Mouse (Mus musculus): Measurements from ENCODE around the gene Tuba1b.
"Not testable (repeated sequence)": the region's sequence is repeated elsewhere in the genome, so short reads cannot be mapped to it uniquely, and the experiment has no call there.

Tuba1b gene

DNA sequence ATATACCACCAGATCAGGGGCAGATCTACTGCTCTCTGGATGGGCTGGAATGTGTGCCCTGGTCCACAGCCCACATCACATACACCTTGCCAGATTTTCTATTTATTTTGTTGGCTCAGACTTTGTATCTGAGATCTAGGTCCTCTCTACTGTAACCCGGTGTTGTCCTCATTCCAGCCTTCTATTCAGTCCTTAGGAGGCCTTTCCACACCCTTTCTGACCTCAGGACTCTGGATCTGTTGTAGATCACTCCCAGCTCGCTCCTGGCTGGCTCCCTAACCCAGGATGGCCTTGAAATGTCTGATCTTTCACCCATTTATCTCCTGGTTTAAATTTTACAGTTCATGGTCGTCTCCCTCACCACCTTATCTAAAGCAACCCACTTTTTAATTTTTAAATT is 9.7 kb downstream of the Tuba1b start:
- DNase-seq (ENCODE audit: low read depth, low spot score), result no peak

DNA sequence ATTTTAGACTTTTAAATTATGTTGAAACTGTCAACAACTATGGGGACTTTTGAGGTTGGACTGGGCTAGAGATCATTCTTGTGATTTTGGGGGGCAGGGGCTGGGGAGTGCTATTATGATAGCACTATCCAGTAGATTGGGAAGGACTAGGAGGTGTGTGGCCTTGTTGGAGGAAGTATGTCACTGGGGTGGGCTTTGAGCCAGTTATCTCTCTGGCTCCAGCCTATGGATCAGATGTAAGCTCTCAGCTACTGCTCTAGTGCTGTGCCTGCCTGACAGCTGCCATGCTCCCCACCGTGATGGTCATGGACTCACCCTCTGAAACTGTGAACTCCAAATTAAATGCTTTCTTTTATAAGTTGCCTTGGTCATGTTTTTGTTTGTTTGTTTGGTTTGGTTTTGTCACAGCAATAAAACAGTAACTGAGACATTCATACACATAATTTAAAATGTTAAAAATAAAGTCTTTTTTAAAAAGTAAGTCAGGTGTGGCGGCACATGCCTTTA is 11.3 kb downstream of the Tuba1b start:
- DNase-seq (ENCODE audit: low read depth, low spot score), result no peak

DNA sequence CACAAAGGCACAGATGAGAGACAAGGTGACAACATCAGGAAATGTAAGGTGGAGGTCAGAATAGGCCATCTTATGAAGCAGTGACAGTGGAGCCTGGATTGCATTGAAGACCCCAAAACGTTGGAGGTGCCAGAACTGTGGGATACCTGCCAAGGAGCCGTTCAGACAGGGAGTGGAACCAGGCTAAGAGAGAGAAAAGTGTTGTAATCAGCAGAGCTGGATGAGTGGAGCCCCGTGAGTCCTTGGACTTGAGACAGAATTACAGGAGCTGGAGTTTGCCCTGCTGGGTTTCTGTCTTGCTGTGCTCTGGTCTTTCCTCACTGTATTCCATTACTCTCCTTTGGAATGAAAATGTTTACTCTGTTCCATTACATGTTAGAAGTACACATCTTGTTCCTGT is 11.8 kb downstream of the Tuba1b start:
- DNase-seq (ENCODE audit: low read depth, low spot score), result no peak

DNA sequence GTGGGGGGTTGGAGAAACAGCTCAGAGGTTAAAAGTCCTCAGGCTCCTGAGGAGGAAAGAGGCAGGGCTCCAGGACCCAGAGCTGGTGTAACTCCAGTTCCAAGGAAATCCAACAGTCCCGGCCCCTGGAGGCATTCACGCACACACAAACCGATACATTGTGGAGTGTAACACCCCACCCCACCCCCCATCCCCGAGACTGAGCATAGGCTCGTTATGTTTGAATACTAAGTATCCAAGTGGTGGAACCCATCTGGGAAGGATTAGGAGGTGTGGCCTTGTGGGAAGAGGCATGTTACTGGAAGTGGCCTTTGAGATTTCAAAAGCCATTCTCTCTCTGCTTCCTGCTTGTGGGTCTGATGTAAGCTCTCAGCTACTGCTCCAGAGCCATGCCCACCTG is 12.9 kb downstream of the Tuba1b start:
- DNase-seq (ENCODE audit: low read depth, low spot score), result peak; percentile 28

DNA sequence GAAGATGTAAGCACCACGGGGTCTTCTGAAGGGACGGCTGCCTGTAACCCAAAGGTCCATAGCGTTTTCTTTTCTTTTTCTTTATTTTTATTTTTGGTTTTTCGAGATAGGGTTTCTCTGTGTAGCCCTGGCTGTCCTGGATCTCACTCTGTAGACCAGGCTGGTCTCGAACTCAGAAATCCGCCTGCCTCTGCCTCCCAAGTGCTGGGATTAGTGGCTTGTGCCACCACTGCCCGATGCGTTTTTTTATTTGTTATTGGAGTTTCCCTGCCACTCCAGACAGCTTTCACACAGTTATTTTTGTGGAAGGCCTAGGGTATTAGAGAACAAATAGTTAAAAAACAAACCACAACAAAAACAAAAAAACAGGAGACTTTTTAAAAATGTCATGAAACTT is 15.9 kb downstream of the Tuba1b start:
- not testable (repeated sequence) for DNase-seq (ENCODE audit: low read depth, low spot score)

DNA sequence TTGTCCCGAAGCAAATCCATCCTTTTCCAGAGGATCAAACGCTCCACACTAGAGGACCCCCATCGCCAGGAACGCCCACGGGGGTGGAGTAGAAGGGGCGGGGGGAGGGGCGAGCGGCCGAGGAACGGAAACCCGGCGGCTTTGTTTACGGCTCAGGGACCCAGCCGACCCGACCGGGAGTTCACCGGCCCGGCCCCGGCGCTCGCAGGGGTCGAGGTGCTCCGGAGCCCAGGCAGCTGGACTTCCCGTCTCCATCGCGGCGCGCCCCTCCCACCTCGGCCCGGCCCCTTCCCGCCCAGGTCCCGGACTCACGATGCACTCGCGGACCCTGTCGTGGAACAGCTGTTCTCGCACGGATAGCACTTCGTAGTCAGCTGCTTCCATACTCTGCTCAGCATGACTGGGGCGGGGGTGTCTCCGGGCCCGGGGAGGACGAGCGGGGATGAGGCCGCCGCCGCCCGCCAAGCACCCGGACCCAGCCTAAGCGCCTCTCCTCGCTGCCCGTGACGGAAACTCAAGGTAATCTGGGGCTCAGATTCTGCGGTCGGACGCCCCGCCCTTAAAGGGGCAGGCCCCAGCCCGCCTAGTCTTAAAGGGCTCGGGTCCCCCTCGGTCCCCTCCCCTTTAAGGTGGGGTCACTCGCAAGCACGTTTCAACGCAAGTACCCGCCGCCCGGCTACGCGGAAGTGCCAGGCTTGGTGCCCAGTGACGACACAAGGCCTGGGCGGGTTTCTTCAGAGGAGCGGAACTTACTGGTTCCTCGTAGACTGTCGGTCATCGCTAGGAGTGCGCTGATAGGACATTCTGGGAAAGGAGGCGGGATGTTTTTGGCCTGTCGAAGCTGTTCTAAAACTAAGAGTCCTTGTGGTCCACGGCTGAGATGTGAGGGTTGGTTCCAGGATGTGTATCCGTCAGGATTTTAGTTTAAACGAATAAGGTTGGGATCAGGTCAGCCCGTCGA is 16.5 kb downstream of the Tuba1b start, which contains the start of gene Lmbr1l:
TSS of gene Lmbr1l (minus strand) at position 694 of the 961 bp plus-strand sequence.
- peak; percentile 100 for DNase-seq (ENCODE audit: low read depth, low spot score)

DNA sequence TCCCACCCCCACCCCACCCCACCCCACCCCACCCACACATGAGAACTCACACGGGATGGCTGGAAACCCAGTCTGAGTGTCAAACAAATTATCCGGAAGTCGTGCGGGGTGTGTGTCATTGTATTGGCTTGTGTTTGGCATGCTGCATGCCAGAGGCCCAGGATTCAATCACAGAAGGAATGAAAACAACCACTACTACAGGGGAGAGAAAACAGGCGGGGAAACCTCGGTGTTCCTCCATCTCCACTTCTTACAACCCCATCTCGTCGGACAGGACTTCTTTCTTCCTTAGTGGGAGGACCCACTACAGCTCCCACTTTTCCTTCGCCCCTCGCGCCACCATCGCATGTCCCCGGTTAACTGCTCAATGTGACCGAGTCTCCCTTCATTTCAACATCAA is 17.3 kb downstream of the Tuba1b start:
- no peak for DNase-seq (ENCODE audit: low read depth, low spot score)

DNA sequence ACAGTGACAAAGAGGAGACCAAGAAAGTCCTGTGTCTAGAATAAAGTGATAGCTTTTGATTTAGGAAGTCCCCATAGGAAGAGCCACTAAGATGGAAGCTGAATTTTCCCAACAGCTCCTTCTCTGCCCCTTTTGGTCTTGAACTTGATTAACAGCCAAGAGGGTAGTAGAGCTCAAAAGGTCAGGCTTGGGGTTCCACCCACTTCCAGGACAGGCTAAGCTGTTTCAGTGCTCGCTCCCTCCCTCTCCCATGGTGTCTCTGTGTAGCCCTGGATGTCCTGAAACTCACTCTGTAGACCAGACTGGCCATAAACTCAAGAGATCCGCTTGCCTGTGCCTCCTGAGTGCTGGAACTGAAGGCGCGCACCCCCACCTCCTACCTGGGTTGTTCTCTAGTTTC is 18.3 kb downstream of the Tuba1b start:
- DNase-seq (ENCODE audit: low read depth, low spot score), result no peak

DNA sequence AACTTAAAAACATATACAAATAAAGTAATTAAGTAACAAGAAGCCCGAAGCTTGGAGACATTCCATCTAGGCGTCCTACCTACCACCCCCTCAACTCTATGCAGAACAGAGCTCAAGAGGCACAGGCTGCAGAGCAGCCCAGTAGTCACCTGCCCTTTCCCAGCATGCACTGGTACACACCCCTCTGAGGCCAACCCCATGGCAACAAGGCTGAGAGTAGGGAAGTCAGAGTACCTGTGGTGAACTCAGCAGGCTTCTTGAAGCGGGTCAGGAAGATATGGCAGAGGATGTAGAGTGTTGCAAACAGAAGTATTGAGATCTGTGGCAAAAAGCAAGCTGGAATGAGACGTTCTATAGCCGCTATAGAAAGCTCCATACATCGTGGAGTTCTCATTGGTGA is 19.5 kb downstream of the Tuba1b start:
- DNase-seq (ENCODE audit: low read depth, low spot score), result no peak

DNA sequence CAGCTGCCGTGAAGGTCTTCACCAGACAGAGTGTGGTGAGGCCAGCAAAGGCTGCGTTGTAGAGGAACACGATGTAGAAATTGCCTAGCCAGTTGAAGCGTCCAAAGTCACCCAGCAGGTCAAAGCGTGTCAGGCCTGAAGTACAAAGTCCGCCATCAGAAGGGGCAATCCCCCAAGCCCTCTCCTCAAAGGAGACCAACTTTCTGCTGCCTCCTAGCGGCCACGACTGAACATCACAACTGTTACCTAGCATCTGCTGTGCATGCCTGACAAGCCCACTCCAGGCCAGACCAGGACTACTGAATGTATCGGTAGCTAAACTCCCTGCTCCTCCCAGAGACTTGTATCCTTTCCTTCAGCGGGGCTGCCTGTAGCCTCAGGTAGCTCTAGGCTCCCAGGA is 29.7 kb downstream of the Tuba1b start:
- peak; percentile 83 for DNase-seq (ENCODE audit: low read depth, low spot score)

DNA sequence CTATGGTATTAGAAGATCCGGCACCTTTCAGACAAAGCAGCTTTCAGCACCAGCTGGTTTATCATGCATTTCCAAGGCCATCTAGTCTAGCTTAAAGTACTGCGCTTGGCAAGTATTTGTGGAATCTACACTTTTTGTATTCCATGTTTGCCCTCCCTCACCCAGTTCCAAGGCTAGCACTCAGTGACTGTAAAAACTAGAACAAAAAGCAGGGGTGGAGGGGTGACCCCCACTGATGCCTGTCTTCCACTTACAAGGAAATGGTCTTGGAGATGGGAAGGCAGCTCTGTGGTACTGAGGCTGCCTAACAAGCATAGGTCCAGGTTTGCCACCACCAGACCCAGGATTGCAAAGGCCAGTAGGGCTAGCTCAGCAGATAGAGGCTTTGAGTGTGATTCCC is 31.8 kb downstream of the Tuba1b start:
- DNase-seq (ENCODE audit: low read depth, low spot score), result no peak

DNA sequence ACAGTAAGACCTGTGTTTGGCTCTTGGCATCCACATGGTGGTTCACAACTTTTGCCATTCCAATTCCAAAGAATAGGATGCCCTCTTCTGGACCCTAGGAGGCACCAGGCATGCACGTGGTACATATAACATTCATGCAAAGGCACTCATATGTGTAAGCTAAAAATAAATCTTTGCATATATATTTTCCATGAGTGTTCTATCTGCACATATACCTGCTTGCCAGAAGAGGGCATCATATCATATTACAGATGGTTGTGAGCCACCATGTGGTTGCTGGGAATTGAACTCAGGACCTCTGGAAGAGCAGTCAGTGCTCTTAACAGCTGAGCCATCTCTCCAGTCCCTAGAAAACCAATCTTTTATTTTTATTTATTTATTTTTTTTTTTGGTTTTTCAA is 32.8 kb downstream of the Tuba1b start:
- DNase-seq (ENCODE audit: low read depth, low spot score), result no peak

DNA sequence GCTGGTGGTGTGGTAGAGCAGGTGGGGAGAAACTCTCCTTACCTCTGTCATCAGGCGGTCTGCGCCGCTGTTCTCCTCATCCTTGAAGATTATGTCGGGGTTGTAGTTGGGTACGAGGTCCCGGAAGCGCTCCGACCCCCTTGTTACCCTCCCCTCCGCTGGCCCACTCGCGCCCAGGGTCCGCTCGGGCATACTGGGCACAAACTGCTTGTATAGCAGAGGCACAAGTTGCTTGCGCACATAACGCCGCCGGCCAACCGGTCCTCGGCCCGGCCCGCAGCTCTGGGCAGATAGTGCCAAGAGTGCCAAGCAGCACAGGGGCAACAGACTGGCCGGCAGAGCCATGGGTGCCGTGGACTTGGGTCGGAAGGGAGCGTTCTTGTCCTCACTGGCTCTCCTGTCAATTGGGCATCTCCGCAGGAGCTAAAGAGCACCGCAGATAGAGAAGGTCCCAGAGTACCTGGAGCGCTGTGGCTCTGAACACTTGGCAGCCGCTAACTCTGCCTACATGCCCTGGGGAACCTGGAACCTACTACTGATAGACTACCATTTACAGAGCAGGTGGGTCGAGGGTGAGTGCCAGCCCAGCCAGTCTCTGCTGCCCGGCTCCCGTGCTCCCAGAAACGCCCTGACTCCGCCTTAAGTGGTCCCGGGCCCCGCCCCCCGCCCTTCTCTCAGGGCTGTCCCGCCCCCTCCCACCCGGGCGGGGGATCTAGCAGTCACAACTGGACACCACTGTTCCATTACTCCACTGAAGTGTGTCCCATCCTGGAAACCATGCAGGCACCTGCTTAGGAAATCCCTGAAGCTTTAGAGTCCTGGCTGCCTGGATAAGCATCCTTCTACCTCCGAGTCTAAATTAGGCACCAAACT is 36.2 kb downstream of the Tuba1b start, which contains the start of gene Dhh:
TSS of gene Dhh (minus strand) at position 613 of the 873 bp plus-strand sequence.
- peak; percentile 48 for DNase-seq (ENCODE audit: low read depth, low spot score)

DNA sequence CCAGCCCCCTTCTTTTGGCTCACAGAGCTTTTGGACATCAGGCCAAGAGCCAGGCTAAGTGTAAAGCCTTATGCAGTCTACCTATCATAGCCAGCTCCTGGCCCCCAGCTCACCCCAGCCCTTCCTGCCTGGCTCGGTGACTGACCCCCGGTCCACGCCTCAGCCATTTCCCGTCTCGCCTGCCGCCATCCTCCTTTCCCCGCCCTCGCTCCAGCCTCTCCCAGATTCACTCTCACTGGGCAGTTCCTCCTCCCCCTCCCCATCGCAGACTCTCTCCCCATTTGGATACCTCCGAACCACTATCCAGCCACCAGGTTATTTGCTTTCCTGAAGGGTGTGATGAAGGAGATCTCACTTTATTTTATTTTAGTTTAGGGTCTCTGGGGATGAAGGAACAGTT is 36.9 kb downstream of the Tuba1b start:
- DNase-seq (ENCODE audit: low read depth, low spot score), result peak; percentile 50

DNA sequence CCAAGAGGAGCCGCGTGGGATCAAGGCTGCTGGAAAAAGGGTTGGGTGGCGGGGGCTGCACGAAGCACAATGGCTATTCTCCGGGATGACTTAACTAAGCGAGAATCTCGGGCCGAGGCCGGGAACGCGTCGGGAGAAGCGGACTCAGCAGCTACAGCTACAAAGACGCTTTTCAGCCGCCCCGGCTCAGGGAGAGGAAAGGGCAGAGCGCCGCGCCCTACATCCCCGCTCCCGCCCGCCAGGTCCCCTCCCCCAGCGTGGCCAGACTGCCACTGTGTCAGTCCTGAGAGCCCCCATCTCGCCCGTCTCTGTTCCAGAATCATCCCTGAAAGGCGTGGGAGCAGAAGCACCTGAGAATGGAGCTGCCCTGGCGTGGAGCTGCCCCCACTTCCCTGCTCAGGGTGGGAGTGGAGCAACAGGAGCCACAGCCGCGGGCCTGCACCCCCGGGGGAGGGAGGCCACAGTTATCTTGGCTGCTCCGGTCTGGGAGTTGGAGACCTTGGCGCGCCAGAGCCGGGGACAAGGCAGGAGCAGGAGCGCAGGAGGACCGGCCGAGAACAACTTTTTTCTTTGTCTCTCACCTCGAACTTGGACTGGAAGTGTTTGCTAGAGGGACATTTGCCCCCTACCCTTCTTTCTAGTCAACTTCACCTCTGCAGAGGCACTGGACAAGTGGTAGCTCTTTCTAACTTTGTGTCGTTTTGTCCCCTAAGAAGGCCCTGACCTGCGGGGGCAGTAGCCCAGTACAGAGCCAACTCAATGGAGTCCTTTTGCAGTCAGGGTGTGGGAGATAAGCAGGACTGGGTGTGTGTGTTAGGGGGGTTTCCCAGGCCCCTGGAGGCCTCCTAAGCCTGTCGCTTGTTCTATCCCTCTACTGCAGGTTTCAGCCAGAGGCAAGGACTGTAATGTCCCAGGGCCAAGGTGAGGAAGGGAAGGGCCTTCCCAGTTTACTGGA is 38.5 kb downstream of the Tuba1b start:
- peak; percentile 75 for DNase-seq (ENCODE audit: low read depth, low spot score)

DNA sequence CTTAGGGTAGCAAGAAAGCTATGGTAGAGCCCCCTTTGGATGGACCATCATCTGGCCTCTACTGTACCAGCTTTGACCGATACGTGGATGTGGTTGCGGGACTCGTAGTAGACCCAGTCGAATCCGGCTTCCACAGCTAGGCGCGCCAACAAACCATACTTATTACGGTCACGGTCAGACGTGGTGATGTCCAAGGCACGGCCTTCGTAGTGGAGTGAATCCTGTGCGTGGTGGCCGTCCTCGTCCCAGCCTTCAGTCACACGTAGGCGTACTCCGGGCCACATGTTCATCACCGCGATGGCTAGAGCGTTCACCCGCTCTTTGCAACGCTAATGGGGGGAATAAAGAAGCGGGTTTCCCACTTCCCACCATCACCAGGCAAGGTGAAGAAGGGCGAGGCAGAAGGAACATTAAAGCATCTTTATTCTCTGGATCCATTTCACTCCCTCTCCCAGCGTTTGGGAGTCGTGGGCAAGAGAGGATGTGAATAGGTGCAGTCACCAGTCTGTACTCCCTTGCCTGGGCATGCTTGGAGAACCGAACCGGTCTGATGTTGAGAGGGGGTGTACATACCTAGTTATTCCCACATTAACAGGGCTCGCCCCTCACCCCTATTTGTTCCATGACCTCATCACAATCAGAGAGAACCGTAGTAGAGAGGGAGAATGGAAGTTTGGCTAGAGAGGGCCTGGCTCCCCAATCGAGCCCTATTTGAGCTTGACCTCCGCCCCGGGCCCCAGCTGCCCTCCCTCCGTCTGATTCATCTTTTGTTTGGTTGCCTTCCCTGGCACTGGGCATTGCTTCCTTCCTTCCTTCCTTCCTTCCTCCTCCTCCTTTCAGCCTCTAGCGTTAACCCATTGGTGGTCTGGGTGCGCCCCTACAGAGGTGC is 39.4 kb downstream of the Tuba1b start:
- no peak for DNase-seq (ENCODE audit: low read depth, low spot score)

DNA sequence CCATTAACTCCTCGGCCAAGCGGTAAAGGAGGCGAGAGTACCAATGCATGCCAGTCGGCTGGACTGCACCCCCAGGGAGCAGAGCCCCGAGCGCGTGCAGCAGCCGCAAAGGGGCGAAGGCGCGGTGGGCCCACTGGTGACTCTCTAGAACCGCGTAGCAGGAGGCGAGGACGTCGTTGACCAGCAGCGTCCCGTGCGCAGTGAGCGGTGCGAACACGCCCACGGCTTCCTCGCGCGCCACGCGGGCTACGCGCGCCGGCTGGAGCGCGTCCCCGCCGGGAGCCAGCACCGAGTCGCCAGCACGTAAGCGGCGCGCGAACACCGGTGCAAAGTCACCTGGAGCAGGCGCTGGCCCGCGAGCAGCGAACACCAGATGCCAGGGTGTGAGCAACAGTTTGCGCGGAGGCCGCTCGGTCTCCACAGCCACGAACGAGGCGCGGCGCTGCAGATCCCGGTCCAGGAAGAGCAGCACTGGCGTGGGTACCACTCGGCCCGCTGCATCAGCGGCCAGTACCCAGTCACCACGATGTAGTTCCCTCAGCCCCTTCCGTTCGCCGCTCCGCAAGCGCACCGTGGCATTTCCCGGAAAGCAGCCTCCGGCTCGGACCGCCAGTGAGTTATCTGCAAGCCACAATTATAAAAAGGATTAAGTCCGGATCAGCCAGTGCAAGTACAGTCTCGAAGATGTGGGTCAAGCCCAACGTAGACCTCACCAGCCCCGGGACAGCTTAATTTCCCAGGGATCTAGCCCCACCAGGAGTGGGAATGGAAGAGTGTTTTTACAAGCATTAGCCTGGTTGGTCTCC is 40.2 kb downstream of the Tuba1b start, which contains the start of gene Rhebl1:
TSS of gene Rhebl1 (minus strand) at position 601 of the 806 bp plus-strand sequence.
- DNase-seq (ENCODE audit: low read depth, low spot score), result no peak

DNA sequence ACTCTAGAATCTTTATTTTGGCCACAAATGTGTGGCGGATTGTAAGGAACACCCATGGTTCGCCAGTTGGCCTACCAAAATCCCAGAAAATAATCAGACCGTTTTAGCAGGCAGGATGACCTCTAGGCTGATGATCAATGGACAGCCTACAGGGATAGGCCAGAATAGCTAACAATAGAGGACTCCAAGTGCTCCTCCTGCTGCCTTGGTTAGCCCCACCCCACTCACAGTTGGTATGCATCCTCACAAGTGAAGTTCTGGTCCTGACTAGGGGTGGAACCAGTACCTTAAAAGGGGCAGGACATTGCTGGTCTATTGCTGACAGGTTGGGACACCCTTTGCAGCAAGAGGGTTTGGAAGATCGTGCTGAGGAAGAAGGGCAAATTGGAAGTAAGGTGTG is 41.3 kb downstream of the Tuba1b start:
- DNase-seq (ENCODE audit: low read depth, low spot score), result peak; percentile 69

Measured in ES-CJ7 (cell line).